Mouse (Mus musculus): ENCODE results near the gene Cyp1b1.
A peak's percentile ranks its signal among the peaks of the same experiment; 100 is the strongest.

DNA sequence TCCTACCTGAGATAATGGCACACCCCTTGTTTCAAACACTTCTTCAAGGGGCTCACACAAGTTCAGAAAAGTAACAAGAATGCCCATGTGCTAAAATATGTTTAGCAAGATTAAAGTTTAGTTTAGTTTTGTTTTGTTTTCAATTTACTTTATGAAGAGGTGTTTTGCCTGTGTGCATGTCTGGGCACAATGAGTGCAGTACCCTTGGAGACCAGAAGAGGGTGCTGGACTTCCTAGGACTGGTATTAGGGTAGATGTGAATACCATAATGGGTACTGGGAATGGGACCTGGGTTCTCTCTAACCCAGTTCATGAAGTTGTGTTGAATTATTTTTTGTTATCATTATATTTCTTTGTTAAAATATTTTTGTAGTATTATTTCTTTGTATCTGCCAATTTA lies 38.0 kb upstream of the Cyp1b1 start:
- TF ChIP-seq CTCF (IDR thresholded peaks at IDR 0.05; ENCODE audit: low read depth, low read length) = peak; percentile 11
- no peak for TF ChIP-seq POLR2A (IDR thresholded peaks at IDR 0.05; ENCODE audit: insufficient read depth, low read length)
